9 mouse cellular contexts compared by ENCODE assay signal in the genomic region with DNA sequence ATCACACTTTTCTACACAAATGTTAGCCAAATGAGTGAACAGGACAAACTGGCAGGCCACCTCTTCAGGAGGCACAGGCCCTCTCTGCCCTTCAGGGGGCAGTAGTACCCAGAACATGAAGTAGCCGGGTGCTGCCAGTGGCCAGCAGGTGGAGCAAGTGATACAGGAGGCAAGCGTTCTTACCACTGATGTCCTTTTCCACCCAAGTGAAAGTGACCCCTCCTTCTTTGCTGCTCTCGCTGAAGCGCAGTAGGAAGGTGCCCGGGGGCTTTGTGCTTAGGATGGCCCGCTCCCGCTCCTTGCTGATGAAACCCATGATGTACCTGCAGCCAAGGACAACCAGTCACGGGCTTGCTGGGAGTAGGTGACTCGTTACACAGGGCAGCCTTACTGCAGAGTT. TPM values are rescaled to one million over a fixed set of nuclear protein-coding genes. Genes with fewer than 3 reads are reported as not detected.
DNase-seq lines count a peak whose midpoint lies in the region; ATAC-seq and TF ChIP-seq lines count a peak whose summit lies in the region.
"Had no signal": no experiment of that assay in that cellular context is flagged by ENCODE, and none has a peak within 500 bp of the region (broad histone marks: within the 10 kb centered on the region; RNA-seq: fewer than 3 reads in every experiment).

No protein-coding gene starts in this region.

- intact Hi-C loops in heart, adult 2 months (cut with DNase I), result loop anchor here (1.0 to 5.0 kb wide), 4 partner anchors 64 to 284 kb away; a partner anchor contains a TSS

- peak; percentile 84 for DNase-seq in adrenal gland, postnatal 25 days
- peak; percentile 87 to 88 for DNase-seq in heart, adult 2 months
- peak; percentile 92 for DNase-seq in liver
- peak; percentile 89 for DNase-seq in neural tube, embryonic 11.5 days (ENCODE audit: low spot score)
- DNase-seq in stomach, postnatal 0 days (ENCODE audit: low spot score), result peak; percentile 94

- H3ac ChIP-seq in C2C12 (ENCODE audit: control insufficient read depth, insufficient read length, low read depth), result no peak overlapping the region

- no peaks in the 10 kb centered on the region for H3K27me3 ChIP-seq in C2C12 (ENCODE audit: control insufficient read depth, insufficient read depth, insufficient read length)
- H3K27me3 ChIP-seq in embryonic facial prominence, embryonic 15.5 days, result no peaks in the 10 kb centered on the region
- H3K27me3 ChIP-seq in heart, adult 2 months (ENCODE audit: control insufficient read depth, insufficient read depth, low read length), result no peaks in the 10 kb centered on the region
- no peaks in the 10 kb centered on the region for H3K27me3 ChIP-seq in kidney, embryonic 14.5 days (ENCODE audit: control insufficient read depth, insufficient read depth, low read length)
- H3K27me3 ChIP-seq in neural tube, embryonic 11.5 days (ENCODE audit: control insufficient read depth, insufficient read depth, low read length), result no peaks in the 10 kb centered on the region
- no peaks in the 10 kb centered on the region for H3K27me3 ChIP-seq in stomach, postnatal 0 days (ENCODE audit: control insufficient read depth, insufficient read depth, low read length)
- H3K27me3 ChIP-seq: limb, embryonic 13.5 days had no signal

- WGBS in embryonic facial prominence, embryonic 15.5 days, result 11% methylated on average over 9 of the region's 9 CpGs
- WGBS in heart, adult 2 months, result 13% methylated on average over 9 of the region's 9 CpGs
- WGBS in kidney, embryonic 14.5 days, result 9% methylated on average over 9 of the region's 9 CpGs
- WGBS in neural tube, embryonic 11.5 days, result 15% methylated on average over 9 of the region's 9 CpGs
- WGBS in stomach, postnatal 0 days, result 17% methylated on average over 9 of the region's 9 CpGs

- H3K79me3 ChIP-seq in C2C12 (ENCODE audit: low read depth), result no peaks in the 10 kb centered on the region

- H3K27ac ChIP-seq in embryonic facial prominence, embryonic 15.5 days (replicated peaks), result no peak overlapping the region
- H3K27ac ChIP-seq in heart, adult 2 months, result peak overlapping the region; percentile 10
- no peak overlapping the region for H3K27ac ChIP-seq in kidney, embryonic 14.5 days (ENCODE audit: low read depth, low read length)
- no peak overlapping the region for H3K27ac ChIP-seq in neural tube, embryonic 11.5 days (ENCODE audit: low read depth, low read length)
- no peak overlapping the region for H3K27ac ChIP-seq in stomach, postnatal 0 days (replicated peaks)
- H3K27ac ChIP-seq: limb, embryonic 13.5 days had no signal

- H3K4me2 ChIP-seq in embryonic facial prominence, embryonic 15.5 days (replicated peaks), result no peak overlapping the region
- no peak overlapping the region for H3K4me2 ChIP-seq in kidney, embryonic 14.5 days (replicated peaks; ENCODE audit: low read depth, low read length)
- H3K4me2 ChIP-seq in neural tube, embryonic 11.5 days (ENCODE audit: low read depth), result no peak overlapping the region
- no peak overlapping the region for H3K4me2 ChIP-seq in stomach, postnatal 0 days (replicated peaks; ENCODE audit: low read depth)
- H3K4me2 ChIP-seq: limb, embryonic 13.5 days had no signal

- peak; percentile 99 for TF ChIP-seq EP300 in heart, adult 2 months (IDR thresholded peaks at IDR 0.05; ENCODE audit: insufficient read depth, low read depth, low read length)
- no peak for TF ChIP-seq EP300 in stomach, postnatal 0 days (optimal IDR thresholded peaks at IDR 0.05)

- H3K4me3 ChIP-seq in C2C12 (ENCODE audit: insufficient read depth, poor library complexity, severe bottlenecking), result no peak overlapping the region
- H3K4me3 ChIP-seq in embryonic facial prominence, embryonic 15.5 days (replicated peaks), result no peak overlapping the region
- H3K4me3 ChIP-seq in heart, adult 2 months, result no peak overlapping the region
- no peak overlapping the region for H3K4me3 ChIP-seq in kidney, embryonic 14.5 days (ENCODE audit: low read length)
- H3K4me3 ChIP-seq in neural tube, embryonic 11.5 days (ENCODE audit: low read depth, low read length), result no peak overlapping the region
- no peak overlapping the region for H3K4me3 ChIP-seq in stomach, postnatal 0 days (ENCODE audit: low read depth, low read length)
- H3K4me3 ChIP-seq: limb, embryonic 13.5 days had no signal

- no peaks in the 10 kb centered on the region for H3K9me3 ChIP-seq in embryonic facial prominence, embryonic 15.5 days (replicated peaks)
- no peaks in the 10 kb centered on the region for H3K9me3 ChIP-seq in kidney, embryonic 14.5 days (ENCODE audit: control insufficient read depth, low read length)
- no peaks in the 10 kb centered on the region for H3K9me3 ChIP-seq in neural tube, embryonic 11.5 days (ENCODE audit: control insufficient read depth, low read length)
- no peaks in the 10 kb centered on the region for H3K9me3 ChIP-seq in stomach, postnatal 0 days (ENCODE audit: control insufficient read depth, low read length)
- H3K9me3 ChIP-seq: limb, embryonic 13.5 days had no signal

- ATAC-seq in embryonic facial prominence, embryonic 15.5 days (ENCODE audit: insufficient number of reproducible peaks, low FRiP score, low TSS enrichment, low read depth), result peak; percentile 48
- peak; percentile 74 for ATAC-seq in kidney, embryonic 14.5 days (ENCODE audit: low FRiP score, low TSS enrichment)
- ATAC-seq in neural tube, embryonic 11.5 days (ENCODE audit: insufficient read depth, low FRiP score, low TSS enrichment), result no peak
- ATAC-seq in stomach, postnatal 0 days (ENCODE audit: low FRiP score, low TSS enrichment), result peak; percentile 82

- no peaks in the 10 kb centered on the region for H3K79me2 ChIP-seq in C2C12 (ENCODE audit: control insufficient read depth, insufficient read depth)
- no peaks in the 10 kb centered on the region for H3K79me2 ChIP-seq in heart, adult 2 months (replicated peaks; ENCODE audit: control insufficient read depth, insufficient read depth, low read length)

- no peak overlapping the region for H3K9ac ChIP-seq in embryonic facial prominence, embryonic 15.5 days
- 0 out of 2 replicates have a peak overlapping the region, but pooled peaks have one; percentile 19 for H3K9ac ChIP-seq in heart, adult 2 months (ENCODE audit: low read depth, low read length)
- no peak overlapping the region for H3K9ac ChIP-seq in kidney, embryonic 14.5 days (ENCODE audit: low read depth, low read length)
- H3K9ac ChIP-seq in neural tube, embryonic 11.5 days (ENCODE audit: low read length), result no peak overlapping the region
- no peak overlapping the region for H3K9ac ChIP-seq in stomach, postnatal 0 days (ENCODE audit: low read length)
- H3K9ac ChIP-seq: limb, embryonic 13.5 days had no signal

- peak; percentile 99 for TF ChIP-seq CTCF in C2C12 (IDR thresholded peaks at IDR 0.05; ENCODE audit: control insufficient read depth, insufficient read depth, insufficient read length)
- no peak for TF ChIP-seq CTCF in heart, adult 2 months (IDR thresholded peaks at IDR 0.05)
- peak; percentile 100 for TF ChIP-seq CTCF in stomach, postnatal 0 days (IDR thresholded peaks at IDR 0.05; ENCODE audit: low read depth)

- TF ChIP-seq POLR2A in heart, adult 2 months (IDR thresholded peaks at IDR 0.05; ENCODE audit: insufficient read depth, low read depth, low read length), result 0 out of 2 replicates have a peak, but pooled peaks have one; percentile 24

- peaks cover 34% of the 10 kb centered on the region for H3K36me3 ChIP-seq in C2C12 (ENCODE audit: control insufficient read depth, insufficient read depth)
- H3K36me3 ChIP-seq in embryonic facial prominence, embryonic 15.5 days, result peaks cover 69% of the 10 kb centered on the region
- H3K36me3 ChIP-seq in heart, adult 2 months (ENCODE audit: control insufficient read depth, insufficient read depth, low read length), result peaks cover 8% of the 10 kb centered on the region
- peaks cover 6% of the 10 kb centered on the region; the same call in 1 of the 2 replicates for H3K36me3 ChIP-seq in kidney, embryonic 14.5 days (ENCODE audit: control insufficient read depth, insufficient read depth, low read length)
- no peaks in the 10 kb centered on the region for H3K36me3 ChIP-seq in neural tube, embryonic 11.5 days (ENCODE audit: control insufficient read depth, insufficient read depth, low read length)
- peaks cover 27% of the 10 kb centered on the region for H3K36me3 ChIP-seq in stomach, postnatal 0 days (ENCODE audit: control insufficient read depth, insufficient read depth, low read length)

- H3K4me1 ChIP-seq in embryonic facial prominence, embryonic 15.5 days, result peaks cover 9% of the 10 kb centered on the region; the same call in 1 of the 2 replicates
- H3K4me1 ChIP-seq in heart, adult 2 months (ENCODE audit: control insufficient read depth, insufficient read depth, low read length), result peaks cover 5% of the 10 kb centered on the region
- H3K4me1 ChIP-seq in kidney, embryonic 14.5 days (ENCODE audit: control insufficient read depth, insufficient read depth, low read length), result no peaks in the 10 kb centered on the region
- H3K4me1 ChIP-seq in neural tube, embryonic 11.5 days (ENCODE audit: control insufficient read depth, insufficient read depth, low read length), result no peaks in the 10 kb centered on the region
- no peaks in the 10 kb centered on the region for H3K4me1 ChIP-seq in stomach, postnatal 0 days (replicated peaks; ENCODE audit: control insufficient read depth, insufficient read depth)

RNA-seq across cellular contexts. Expression of a gene that starts 34.3 kb away (rescaled TPM):
- polyA plus RNA-seq in C2C12 (2012; fragmentation: generic; extraction: Trizol), result 13.3 TPM
- total RNA-seq in adrenal gland, postnatal 25 days (2021), result 43.8 and 54.5 TPM in 2 replicates
- 9.7 and 10.4 TPM in 2 replicates for polyA plus RNA-seq in embryonic facial prominence, embryonic 15.5 days (2015; fragmentation: Nextera tagmentation; extraction: Ambion mirVana)
- total RNA-seq in heart, adult 2 months (2021), result 10 to 100 TPM; 20.3 to 22.3 TPM
- 24.3 and 26.6 TPM in 2 replicates for polyA plus RNA-seq in heart, adult 2 months (2012; rRNA removed)
- 2.0 and 3.0 TPM in 2 replicates for polyA plus RNA-seq in kidney, embryonic 14.5 days (2014; fragmentation: Nextera tagmentation; extraction: Ambion mirVana)
- 1.3 and 1.9 TPM in 2 replicates for polyA plus RNA-seq in neural tube, embryonic 11.5 days (2014; fragmentation: Nextera tagmentation; extraction: Ambion mirVana)
- polyA plus RNA-seq in stomach, postnatal 0 days (2015; fragmentation: Nextera tagmentation; extraction: Ambion mirVana), result 13.0 and 13.5 TPM in 2 replicates

RNA-seq across cellular contexts. Expression of a gene that starts 43.0 kb away (rescaled TPM):
- polyA plus RNA-seq in C2C12 (2012; fragmentation: generic; extraction: Trizol), result 2.4 TPM
- 89.0 and 123 TPM in 2 replicates for total RNA-seq in adrenal gland, postnatal 25 days (2021)
- 24.9 and 25.3 TPM in 2 replicates for polyA plus RNA-seq in embryonic facial prominence, embryonic 15.5 days (2015; fragmentation: Nextera tagmentation; extraction: Ambion mirVana)
- 10 to 100 TPM; 58.6 to 65.2 TPM for total RNA-seq in heart, adult 2 months (2021)
- polyA plus RNA-seq in heart, adult 2 months (2012; rRNA removed), result 35.4 and 50.7 TPM in 2 replicates
- polyA plus RNA-seq in kidney, embryonic 14.5 days (2014; fragmentation: Nextera tagmentation; extraction: Ambion mirVana), result 12.7 and 19.8 TPM in 2 replicates
- polyA plus RNA-seq in neural tube, embryonic 11.5 days (2014; fragmentation: Nextera tagmentation; extraction: Ambion mirVana), result 18.3 and 20.2 TPM in 2 replicates
- 16.1 and 17.3 TPM in 2 replicates for polyA plus RNA-seq in stomach, postnatal 0 days (2015; fragmentation: Nextera tagmentation; extraction: Ambion mirVana)

RNA-seq across cellular contexts. Expression of a gene that starts 45.9 kb away (rescaled TPM):
- 36.1 TPM for polyA plus RNA-seq in C2C12 (2012; fragmentation: generic; extraction: Trizol)
- 81.5 and 88.6 TPM in 2 replicates for total RNA-seq in adrenal gland, postnatal 25 days (2021)
- 75.6 and 79.3 TPM in 2 replicates for polyA plus RNA-seq in embryonic facial prominence, embryonic 15.5 days (2015; fragmentation: Nextera tagmentation; extraction: Ambion mirVana)
- total RNA-seq in heart, adult 2 months (2021), result 10 to 100 TPM; 93.0 to 94.7 TPM
- 85.8 and 134 TPM in 2 replicates for polyA plus RNA-seq in heart, adult 2 months (2012; rRNA removed)
- 25.3 and 40.0 TPM in 2 replicates for polyA plus RNA-seq in kidney, embryonic 14.5 days (2014; fragmentation: Nextera tagmentation; extraction: Ambion mirVana)
- 34.7 and 42.1 TPM in 2 replicates for polyA plus RNA-seq in neural tube, embryonic 11.5 days (2014; fragmentation: Nextera tagmentation; extraction: Ambion mirVana)
- polyA plus RNA-seq in stomach, postnatal 0 days (2015; fragmentation: Nextera tagmentation; extraction: Ambion mirVana), result 47.7 and 55.1 TPM in 2 replicates
